Mouse (Mus musculus): ENCODE measurements around the gene Zfp609. TPM values are rescaled to one million over a fixed set of nuclear protein-coding genes. Genes with fewer than 3 reads are reported as not detected.
A peak's percentile ranks its signal among the peaks of the same experiment; 100 is the strongest.
"Not testable (repeated sequence)": the region's sequence is repeated elsewhere in the genome, so short reads cannot be mapped to it uniquely, and the experiment has no call there.

Zfp609 gene
- total RNA-seq, 2 experiments from 2014 or later: 41.3 to 42.2 TPM

DNA sequence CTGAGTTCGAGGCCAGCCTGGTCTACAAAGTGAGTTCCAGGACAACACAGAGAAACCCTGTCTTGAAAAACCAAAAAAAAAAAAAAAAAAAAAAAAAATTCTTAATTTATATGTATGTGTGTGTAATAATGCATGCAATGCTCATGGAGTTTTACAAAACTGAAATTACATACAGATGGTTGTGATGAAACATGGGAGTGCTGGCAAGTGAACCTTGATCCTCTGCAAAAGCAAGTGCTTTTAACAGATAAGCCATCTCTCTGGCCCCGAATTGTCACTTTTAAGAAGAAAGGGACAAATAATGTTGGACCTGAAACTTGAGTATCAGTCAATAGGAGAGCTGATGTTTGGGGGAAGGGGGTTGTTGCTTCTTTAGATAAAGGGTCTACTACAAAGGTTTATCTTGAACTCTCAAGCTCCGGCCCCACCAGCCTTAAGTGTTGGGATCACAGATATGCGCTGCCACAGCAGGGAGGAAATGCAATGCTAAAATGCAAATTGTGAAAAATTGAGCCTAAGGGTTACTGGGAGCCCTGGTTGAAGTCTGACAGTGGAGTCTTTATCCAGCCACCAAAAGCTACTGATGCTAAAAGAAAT is 41.5 kb downstream of the Zfp609 start:
- DNase-seq (ENCODE audit: extremely low spot score in 1 of 2, low spot score in 2 of 2): no peak
- intact Hi-C loops (cut with DNase I): no loop called here

DNA sequence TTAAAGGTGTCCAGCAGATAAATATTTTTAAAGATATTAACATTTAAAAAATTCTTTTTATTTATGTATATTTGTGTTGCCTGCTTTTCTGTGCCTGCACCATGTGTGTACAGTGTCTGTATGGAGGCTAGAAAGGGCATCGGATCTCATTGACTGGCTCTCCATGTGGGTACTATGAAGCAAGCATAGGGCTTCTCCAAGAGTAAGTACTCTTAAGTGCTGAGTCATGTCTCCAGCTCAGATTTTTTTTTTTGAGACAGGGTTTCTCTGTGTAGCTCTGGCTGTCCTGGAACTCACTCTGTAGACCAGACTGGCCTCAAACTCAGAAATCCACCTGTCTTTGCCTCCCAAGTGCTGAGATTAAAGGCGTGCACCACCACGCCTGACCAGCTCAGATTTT is 47.7 kb downstream of the Zfp609 start:
- intact Hi-C loops (cut with DNase I); DNase-seq (ENCODE audit: extremely low spot score in 1 of 2, low spot score in 2 of 2): not testable (repeated sequence)

DNA sequence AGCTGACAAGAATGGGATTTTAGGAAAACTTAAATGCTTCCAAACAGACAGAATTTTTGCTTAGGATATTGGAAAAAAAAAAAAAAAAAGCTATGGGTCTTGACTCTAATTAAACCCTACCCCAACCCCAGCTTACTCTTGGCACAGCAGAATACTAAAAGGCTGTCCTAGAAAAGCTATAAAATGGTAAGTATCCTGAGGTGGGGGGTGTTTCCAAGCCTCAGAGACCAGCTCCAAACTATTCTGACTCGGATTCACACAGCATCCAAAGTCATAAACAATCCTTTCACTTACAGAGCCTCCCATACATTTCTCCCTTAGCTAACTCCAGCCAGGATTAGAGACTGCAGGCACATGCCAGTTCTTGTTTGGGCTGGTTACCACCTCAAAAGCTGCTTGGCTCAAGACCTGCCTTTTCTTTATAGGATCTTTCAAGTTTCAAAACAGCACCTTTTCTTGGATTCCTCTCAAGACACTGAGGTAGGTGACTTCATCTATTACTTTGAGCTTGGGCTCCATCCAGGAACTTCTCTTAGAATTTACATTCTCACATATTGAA is 50.4 kb downstream of the Zfp609 start:
- no peak for DNase-seq (ENCODE audit: extremely low spot score in 1 of 2, low spot score in 2 of 2)
- intact Hi-C loops (cut with DNase I): no loop called here

DNA sequence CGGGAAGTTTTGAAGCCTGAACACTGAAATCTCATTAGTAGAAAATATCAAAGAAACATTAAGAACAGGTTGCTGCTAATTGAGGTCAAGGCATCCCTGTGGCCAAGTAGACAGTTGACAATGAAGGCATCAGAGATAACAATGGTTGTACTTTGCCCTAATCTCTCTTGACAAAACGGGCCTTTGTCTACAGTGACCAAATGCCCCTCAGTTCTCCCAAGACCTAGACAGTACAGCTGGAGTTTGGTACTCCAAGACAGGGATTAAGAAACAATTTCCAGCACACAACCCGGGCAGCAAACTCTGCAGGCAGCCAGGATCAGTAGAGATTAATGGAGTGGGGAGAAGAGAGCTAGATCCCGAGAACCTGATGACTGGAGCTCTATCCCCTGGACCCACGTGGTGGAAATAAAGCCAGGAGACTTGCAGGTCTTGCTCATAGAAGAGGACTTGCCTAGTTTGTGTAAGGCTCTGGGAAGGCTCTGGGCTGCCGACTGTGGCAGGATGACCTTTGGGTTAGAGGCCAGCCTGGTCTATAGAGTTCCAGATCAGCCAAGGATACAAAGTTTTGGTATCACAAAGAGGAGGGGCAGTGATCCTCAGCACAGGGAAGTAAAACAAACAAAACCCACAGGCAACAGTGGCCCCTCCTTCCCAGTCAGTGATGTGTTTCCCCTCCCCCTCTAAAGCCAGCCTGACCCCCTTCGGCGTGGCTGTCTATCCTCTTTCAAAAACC is 51.1 kb downstream of the Zfp609 start:
- no peak for DNase-seq (ENCODE audit: extremely low spot score in 1 of 2, low spot score in 2 of 2)
- intact Hi-C loops (cut with DNase I): no loop called here

DNA sequence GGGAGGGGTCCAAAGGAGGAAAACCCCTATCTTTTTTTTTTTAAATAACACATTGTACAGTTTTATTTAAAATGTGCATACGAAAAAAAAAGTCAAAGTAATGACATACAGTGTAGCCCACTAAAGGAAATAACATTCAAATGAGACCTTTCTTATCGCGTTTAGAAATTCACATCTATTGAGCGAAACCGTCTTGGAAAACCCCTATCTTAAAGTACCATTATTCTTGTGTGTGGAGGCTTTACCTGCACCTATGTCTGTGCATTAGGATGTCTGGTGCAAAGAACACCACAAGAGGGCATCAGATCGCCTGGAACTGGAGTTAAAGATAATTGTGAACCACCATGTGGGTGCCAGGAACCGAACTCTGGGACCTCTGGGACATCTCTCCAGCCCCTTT is 53.6 kb downstream of the Zfp609 start:
- no peak for DNase-seq (ENCODE audit: extremely low spot score in 1 of 2, low spot score in 2 of 2)
- intact Hi-C loops (cut with DNase I): no loop called here

DNA sequence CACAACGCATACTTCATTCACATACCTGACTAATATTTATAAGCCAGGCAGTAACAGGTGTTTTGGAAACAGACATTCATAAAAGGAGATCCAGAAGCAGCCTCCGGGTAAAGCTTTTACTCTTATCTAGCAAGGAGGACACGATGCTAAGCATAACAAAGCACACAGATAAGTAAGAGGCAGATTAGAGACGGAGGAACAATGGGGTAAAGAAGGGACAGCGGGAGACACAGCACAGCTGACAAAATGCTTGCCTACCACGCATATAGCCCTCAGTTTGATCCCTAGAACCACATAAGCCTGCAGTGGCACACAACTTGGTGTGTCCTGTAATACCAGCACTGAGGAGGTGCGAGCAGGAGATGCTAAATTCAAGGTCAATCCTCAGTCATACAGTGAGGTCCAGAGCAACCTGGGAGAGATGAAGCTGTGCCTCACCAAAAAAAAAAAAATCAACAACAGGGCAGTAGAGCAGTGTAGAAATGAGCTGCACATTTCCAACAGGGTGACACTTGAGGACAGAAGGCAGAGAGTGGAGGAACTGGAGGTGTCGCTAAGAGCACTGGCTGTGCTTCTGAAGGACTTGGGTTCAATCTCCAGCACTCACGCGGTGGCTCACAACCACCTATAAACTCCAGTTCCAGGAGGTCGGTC is 56.2 kb downstream of the Zfp609 start:
- intact Hi-C loops (cut with DNase I): no loop called here
- DNase-seq (ENCODE audit: extremely low spot score in 1 of 2, low spot score in 2 of 2): no peak

DNA sequence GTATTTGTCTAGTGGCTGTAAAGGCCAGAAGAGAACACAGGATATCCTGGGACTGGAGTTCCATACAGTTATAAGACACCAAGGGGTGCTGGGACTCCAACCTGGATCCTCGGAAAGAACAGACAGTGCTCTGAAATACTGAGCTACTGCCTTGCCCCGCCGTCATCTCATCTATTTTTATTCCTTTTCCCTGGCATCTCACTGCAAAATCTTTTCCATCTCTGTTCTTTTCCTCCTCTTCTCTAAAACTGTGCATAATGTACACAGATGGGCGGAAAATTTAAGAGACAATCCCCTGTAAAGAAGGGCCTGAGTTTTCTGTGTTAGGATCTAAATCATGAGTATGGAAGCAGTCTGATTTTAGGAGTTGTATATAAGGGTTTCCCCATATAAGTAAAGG is 64.6 kb downstream of the Zfp609 start:
- intact Hi-C loops (cut with DNase I): no loop called here

DNA sequence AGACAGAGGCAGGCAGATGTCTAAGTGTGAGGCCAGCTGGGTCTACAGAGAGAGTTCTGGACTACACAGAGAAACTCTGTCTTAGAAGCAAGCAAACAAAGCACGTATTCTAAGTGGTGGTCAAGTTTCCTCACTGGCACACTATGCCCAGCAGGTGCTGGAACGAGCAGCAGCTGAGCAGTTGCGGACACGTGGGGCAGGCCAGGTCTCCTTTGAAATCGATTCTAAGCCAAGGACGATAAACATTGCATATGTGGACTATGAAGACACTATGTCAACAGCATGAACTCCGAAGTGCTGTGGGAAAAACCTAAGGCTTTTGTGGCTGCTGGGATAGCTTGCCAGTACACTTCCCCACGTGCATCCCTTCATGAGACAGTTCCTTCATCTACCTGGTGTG is 67.4 kb downstream of the Zfp609 start:
- intact Hi-C loops (cut with DNase I): no loop called here

More for the DNA sequence above, 64.6 kb downstream of the Zfp609 start:
- no peak for DNase-seq (ENCODE audit: extremely low spot score in 1 of 2, low spot score in 2 of 2)

DNA sequence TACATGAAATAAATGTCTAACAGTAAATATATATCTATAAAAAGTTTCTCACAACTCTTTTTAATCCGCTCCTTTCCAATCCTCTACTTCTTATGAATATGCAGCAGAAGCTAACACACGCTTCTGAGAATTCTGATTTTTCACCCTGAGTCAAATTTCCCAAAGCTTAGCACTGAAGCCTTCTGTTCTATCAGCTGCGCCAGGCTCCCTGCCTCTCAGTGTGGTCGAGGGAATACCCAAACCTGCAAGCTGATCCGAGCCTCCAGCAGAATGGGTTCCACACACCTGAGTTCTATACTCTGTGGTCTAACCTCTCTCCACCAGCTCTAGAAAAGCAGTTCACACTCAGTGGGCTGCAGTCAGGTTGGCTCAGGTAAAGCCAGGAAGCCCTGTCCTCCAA is 68.1 kb downstream of the Zfp609 start:
- intact Hi-C loops (cut with DNase I): no loop called here
- DNase-seq (ENCODE audit: extremely low spot score in 1 of 2, low spot score in 2 of 2): peak in 1 of 2 experiments; percentile 40

More for the DNA sequence above, 67.4 kb downstream of the Zfp609 start:
- DNase-seq (ENCODE audit: extremely low spot score in 1 of 2, low spot score in 2 of 2): no peak

DNA sequence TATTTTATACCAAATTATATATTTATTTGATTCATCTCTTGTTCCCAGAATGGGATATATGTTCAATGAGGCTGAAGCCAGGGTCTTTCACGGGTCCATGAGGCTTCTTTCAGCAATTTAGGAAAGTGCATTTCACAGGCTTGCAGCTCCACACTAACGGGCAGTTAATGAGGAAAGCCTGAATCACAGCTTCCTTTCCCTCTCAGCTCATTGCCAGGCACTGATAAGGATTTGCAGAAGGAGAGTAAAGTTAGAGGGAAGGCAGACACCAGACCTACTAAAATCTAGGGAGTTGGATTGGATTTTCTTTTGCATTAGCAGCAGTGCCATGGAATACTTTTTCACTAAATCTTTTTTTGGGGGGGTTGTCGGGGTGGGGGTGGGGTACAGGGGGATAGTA is 69.5 kb downstream of the Zfp609 start:
- intact Hi-C loops (cut with DNase I): no loop called here
- no peak for DNase-seq (ENCODE audit: extremely low spot score in 1 of 2, low spot score in 2 of 2)

DNA sequence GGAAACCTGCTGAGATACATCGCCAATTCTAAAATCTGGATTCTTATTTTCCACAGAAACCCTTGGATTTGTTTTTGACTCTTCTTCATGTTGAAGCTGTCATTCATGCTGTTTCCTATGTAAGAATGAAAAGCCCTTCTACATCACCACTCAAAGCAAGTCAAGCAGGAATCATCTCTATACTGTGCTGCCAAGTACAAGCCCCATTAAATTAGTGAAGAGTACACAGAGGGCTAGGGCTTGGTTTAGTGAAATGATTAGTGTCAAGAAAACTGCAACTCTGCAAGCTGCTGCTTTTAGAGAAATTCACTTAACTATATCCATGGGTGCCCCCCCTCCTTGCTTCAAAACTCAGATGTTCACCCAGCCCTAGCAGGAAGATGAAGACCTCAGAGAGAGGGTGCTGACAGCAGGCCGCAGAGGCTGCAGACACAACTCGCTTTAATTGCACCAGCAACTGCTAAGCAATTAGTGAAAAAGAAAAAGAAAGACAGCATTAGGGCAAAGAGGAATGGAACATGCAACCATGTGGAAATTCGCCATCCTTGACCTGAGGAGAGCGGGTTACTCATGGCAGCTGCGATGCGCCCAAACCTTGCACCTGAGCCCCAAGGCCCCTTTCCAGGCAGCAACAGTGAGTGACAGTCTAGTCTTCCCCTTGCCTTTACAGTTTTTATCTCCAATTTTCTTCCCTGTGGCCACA is 71.5 kb downstream of the Zfp609 start:
- DNase-seq (ENCODE audit: extremely low spot score in 1 of 2, low spot score in 2 of 2): no peak
- intact Hi-C loops (cut with DNase I): no loop called here

DNA sequence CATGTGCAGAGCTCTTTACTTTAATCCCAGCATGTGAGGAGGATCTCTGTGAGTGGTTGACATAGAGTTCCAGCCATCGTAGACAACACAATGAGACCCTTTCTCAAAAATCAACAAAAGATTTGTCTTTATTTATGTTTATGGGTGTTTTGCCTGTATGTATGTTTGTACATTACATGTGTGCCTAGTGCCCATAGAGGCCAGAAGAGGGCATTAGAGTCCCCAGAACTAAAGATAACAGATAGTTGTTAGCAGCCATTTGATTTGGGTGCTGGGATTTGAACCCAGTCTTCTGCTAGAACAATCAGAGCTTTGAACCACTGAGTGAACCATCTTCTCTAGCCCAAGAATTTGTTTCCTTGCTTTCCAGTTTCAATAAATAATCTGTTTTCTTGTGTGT is 72.2 kb downstream of the Zfp609 start:
- intact Hi-C loops (cut with DNase I): no loop called here
- no peak for DNase-seq (ENCODE audit: extremely low spot score in 1 of 2, low spot score in 2 of 2)

DNA sequence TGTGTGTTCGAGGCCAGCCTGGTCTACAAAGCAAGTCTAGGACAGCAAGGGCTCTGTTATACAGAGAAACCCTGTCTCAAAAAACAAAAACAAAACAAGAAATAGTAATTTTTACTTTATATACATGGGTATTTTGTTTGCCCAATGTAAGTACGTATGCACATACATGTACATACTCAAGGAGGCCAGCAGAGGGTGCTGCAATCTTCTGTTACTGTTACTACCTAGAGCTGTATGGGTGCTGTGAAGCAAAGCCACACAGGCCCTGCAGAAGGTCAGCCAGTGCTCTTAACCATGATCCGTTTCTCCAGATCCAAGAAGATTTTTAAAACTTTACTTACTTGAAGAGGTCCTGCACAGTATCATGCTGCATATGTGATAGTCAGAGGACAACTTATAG is 74.7 kb downstream of the Zfp609 start:
- intact Hi-C loops (cut with DNase I): no loop called here

DNA sequence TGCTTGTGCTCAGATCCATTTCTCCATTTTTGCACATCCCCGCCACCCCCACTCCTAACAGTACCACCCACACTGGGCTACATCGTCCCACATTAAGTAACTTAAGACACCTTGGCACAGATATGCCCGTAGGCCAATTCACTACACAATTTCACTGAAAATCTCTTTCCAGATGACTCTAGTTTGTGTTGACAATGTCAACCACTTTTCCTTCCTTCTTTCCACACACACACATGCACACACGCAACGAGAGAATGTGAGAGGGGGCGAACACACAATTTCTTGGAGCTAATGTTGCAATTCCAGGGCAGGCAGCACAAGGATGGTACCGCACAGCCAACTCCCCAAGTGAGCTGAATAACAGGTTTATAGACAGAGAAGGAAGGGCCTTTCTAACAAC is 75.5 kb downstream of the Zfp609 start:
- intact Hi-C loops (cut with DNase I): no loop called here
- DNase-seq (ENCODE audit: extremely low spot score in 1 of 2, low spot score in 2 of 2): no peak

More for the DNA sequence above, 74.7 kb downstream of the Zfp609 start:
- no peak for DNase-seq (ENCODE audit: extremely low spot score in 1 of 2, low spot score in 2 of 2)

DNA sequence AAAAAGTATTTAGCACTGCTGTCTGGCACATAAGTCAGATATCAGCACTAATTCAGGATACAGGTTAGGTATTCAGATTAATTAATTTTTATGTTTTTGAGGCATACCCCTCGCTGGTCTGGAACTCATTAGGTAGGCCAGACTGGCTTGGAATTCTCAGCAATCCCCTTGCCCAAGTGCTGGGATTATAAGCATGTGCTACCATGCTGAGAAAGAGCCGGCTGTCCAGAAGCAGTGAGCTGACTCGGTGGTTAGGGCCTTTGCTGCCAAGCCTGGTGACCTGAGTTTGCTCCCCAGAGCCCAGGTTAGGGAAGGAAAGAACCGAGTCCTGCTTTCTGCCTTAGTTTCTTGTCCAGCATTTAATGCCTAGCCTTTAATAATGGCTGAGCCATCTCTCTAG is 79.3 kb downstream of the Zfp609 start:
- intact Hi-C loops (cut with DNase I): no loop called here
- no peak for DNase-seq (ENCODE audit: extremely low spot score in 1 of 2, low spot score in 2 of 2)

DNA sequence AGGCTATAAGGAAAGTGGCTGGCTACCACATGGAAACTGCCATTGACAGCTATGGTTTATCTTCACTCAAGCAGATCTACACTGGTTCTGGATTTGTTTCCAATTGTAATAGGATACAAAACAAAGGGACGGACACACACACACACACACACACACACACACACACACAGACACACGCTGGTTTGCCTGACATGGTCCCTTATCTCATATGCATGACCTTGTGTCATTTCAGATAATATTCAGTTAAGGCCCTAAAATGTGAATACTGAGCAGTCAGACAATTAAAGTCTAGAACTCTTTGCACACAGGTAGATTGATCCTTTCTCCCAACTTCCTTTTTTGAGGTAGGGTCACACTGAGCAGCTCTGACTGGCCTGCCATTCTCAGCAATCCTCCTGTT is 80.9 kb downstream of the Zfp609 start:
- DNase-seq (ENCODE audit: extremely low spot score in 1 of 2, low spot score in 2 of 2): no peak
- intact Hi-C loops (cut with DNase I): no loop called here

DNA sequence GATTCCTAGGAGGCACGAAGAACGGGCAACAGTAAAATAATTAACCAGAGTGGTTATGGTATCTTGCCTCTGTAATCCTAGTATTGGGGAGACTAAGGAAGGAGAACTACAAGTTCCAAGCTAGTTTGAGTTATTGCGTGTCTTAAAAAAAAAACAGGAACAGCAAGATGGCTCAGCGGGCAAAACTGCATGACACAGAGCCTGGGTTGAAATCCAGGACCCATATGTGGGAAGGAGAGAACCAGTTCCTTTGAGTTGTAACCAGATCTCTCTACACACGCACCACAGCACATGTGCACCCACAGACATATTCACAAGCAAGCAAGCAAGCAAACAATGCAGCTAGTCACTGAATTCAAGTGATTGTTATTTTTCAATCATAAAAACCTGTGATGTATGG is 81.9 kb downstream of the Zfp609 start:
- intact Hi-C loops (cut with DNase I): no loop called here
- DNase-seq (ENCODE audit: extremely low spot score in 1 of 2, low spot score in 2 of 2): no peak

DNA sequence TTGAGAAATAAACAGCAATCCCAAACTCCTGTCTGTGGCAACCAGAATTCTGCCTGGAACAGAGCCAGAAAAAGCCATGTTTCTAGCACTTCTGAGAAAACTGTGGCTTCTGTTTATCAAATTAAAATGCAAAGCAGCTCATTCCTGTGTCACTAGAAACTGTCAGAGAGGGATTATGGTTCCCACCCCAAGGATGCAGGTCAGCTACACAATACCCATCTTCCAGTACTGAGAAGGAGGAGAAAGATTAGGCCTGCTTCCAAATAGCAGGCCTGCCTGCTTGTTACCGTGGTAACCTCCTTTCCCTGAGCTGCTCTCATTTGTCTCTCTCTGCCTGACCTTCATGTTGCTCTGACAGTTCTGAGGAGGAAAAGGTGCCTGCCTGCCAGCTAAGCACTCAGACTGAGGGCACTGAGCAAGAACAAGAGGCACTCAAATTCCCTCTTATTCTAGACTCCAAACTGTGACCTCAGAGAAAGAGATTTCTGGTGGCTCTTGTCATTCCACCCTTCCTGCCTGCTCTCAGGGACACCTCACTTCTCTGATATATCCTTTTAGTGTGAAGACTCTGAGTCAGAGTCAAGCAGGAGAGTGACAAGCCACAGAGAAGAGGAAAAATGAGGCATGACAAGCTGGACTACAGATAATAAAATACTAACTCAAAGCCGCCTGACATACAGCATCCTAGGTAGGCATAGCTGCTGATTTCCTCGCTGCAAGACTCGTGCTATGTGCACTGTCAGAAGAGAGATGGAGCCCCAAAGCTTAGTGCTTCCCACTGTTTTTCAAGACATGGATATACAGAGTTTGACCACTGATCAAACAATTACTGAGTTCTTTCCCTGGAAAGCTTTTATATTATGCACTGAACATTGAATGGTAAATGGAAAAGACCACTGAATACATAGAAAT is 82.9 kb downstream of the Zfp609 start:
- peak; percentile 34 to 66 for DNase-seq (ENCODE audit: extremely low spot score in 1 of 2, low spot score in 2 of 2)
- intact Hi-C loops (cut with DNase I): no loop called here

Measured in left cerebral cortex, postnatal 10 days (tissue).